Mouse (Mus musculus) CH12.LX (cell line): ENCODE measurements at regions not wholly inside any gene's neighbourhood (a gene's known extent, or its start where the extent isn't known, plus 50 kb on each side); places are given as distances from the start of the nearest gene placed in this dataset.

Source experiments
- DNase-seq: peaks from one replicate; pipeline ENCODE4 v3.0.0-alpha.2; 2013; ENCODE audit errors: extremely low read depth
- H3K27ac ChIP-seq: 2 replicates; pipeline ENCODE4 v1.5.1; 2012; ENCODE audit warnings: low read depth, mild to moderate bottlenecking, control low read depth, moderate library complexity; ENCODE audit not compliant: insufficient read depth
- H3K27me3 ChIP-seq: replicated peaks from 2 replicates; pipeline ENCODE3; 2012; ENCODE audit warnings: inconsistent platforms
- H3K36me3 ChIP-seq, 2 experiments: replicated peaks in 1 of 2; 2 replicates each; pipeline versions ENCODE3 to v1.6.1; 2012; ENCODE audit warnings: inconsistent platforms in 1 of 2, low read length in 1 of 2, mild to moderate bottlenecking in 1 of 2, mixed read lengths in 1 of 2, moderate library complexity in 1 of 2; ENCODE audit not compliant: control insufficient read depth in 1 of 2, insufficient read depth in 1 of 2
- H3K4me1 ChIP-seq, 2 experiments: 2 replicates each; pipeline ENCODE4 v1.6.1; 2012; ENCODE audit warnings: inconsistent platforms in 1 of 2, moderate library complexity in 1 of 2; ENCODE audit not compliant: insufficient read depth in 2 of 2, control insufficient read depth in 1 of 2
- H3K4me2 ChIP-seq: 2 replicates; pipeline ENCODE4 v1.6.1; 2012; ENCODE audit warnings: low read depth, mild to moderate bottlenecking, control low read depth; ENCODE audit not compliant: poor library complexity, insufficient read depth, severe bottlenecking
- H3K4me3 ChIP-seq, 3 experiments: fragments of 150-350 bp in 1 of 3; sonication (generic) in 1 of 3; replicated peaks in 1 of 3; 2 replicates each; pipeline versions ENCODE3 to v1.5.1; 2011 to 2012; ENCODE audit warnings: low read depth in 2 of 3, low read length in 2 of 3, mild to moderate bottlenecking in 2 of 3, moderate library complexity in 2 of 3, control low read depth in 1 of 3, improper control_type of control experiment in 1 of 3, inconsistent platforms in 1 of 3, mixed read lengths in 1 of 3; ENCODE audit not compliant: poor library complexity in 1 of 3
- H3K79me2 ChIP-seq: replicated peaks from 2 replicates; pipeline ENCODE4 v1.6.1; 2012; ENCODE audit warnings: mild to moderate bottlenecking, moderate library complexity; ENCODE audit not compliant: control insufficient read depth, poor library complexity, insufficient read depth, severe bottlenecking; ENCODE audit errors: extremely low read depth
- H3K9ac ChIP-seq: 2 replicates; pipeline ENCODE4 v1.6.1; 2012; ENCODE audit warnings: low read depth, mild to moderate bottlenecking, control low read depth, moderate library complexity; ENCODE audit not compliant: insufficient read depth
- H3K9me3 ChIP-seq: replicated peaks from 2 replicates; pipeline ENCODE3; 2012; ENCODE audit warnings: low read length, inconsistent platforms, mixed read lengths
- BHLHE40 ChIP-seq: IDR thresholded peaks from 2 replicates; pipeline ENCODE4 v1.6.1; 2011; ENCODE audit warnings: mild to moderate bottlenecking, low read depth, low read length, improper control_type of control experiment
- CTCF ChIP-seq, 2 experiments: IDR thresholded peaks in 1 of 2; conservative IDR thresholded peaks in 1 of 2; 2 replicates each; pipeline ENCODE4 v1.5.1; 2011 to 2012; ENCODE audit warnings: low read depth in 2 of 2, low read length in 2 of 2, improper control_type of control experiment in 1 of 2, inconsistent platforms in 1 of 2, mild to moderate bottlenecking in 1 of 2, moderate library complexity in 1 of 2
- E2F4 ChIP-seq: IDR thresholded peaks from 2 replicates; pipeline ENCODE4 v1.6.1; 2011; ENCODE audit warnings: low read depth, low read length, improper control_type of control experiment; ENCODE audit not compliant: insufficient replicate concordance
- ELF1 ChIP-seq: IDR thresholded peaks from 2 replicates; pipeline ENCODE4 v1.6.1; 2014; ENCODE audit warnings: low read depth, mild to moderate bottlenecking, inconsistent platforms, low read length, improper control_type of control experiment
- GABPA ChIP-seq: IDR thresholded peaks from 2 replicates; pipeline ENCODE4 v1.6.1; 2012; ENCODE audit warnings: low read depth, low read length, improper control_type of control experiment, inconsistent platforms; ENCODE audit not compliant: insufficient replicate concordance
- IRF4 ChIP-seq: IDR thresholded peaks from 2 replicates; pipeline ENCODE4 v1.6.1; 2014; ENCODE audit warnings: low read depth, mild to moderate bottlenecking, inconsistent platforms, low read length, improper control_type of control experiment
- JUND ChIP-seq: conservative IDR thresholded peaks from 2 replicates; pipeline ENCODE4 v1.6.1; 2011; ENCODE audit warnings: low read depth, low read length, improper control_type of control experiment
- KAT2A ChIP-seq: IDR thresholded peaks from 2 replicates; pipeline ENCODE4 v1.6.1; 2012; ENCODE audit warnings: low read length, improper control_type of control experiment, inconsistent platforms; ENCODE audit not compliant: insufficient replicate concordance
- MAX ChIP-seq: IDR thresholded peaks from 2 replicates; pipeline ENCODE4 v1.6.1; 2011; ENCODE audit warnings: low read length, improper control_type of control experiment
- MAZ ChIP-seq: IDR thresholded peaks from 2 replicates; pipeline ENCODE4 v1.6.1; 2012; ENCODE audit warnings: low read depth, mild to moderate bottlenecking, inconsistent platforms, low read length, improper control_type of control experiment, moderate library complexity
- MXI1 ChIP-seq: IDR thresholded peaks from 2 replicates; pipeline ENCODE4 v1.6.1; 2011; ENCODE audit warnings: mild to moderate bottlenecking, low read depth, low read length, improper control_type of control experiment
- NELFE ChIP-seq: IDR thresholded peaks from 2 replicates; pipeline ENCODE4 v1.6.1; 2011; ENCODE audit warnings: low read depth, low read length, improper control_type of control experiment
- PAX5 ChIP-seq: IDR thresholded peaks from 2 replicates; pipeline ENCODE4 v1.6.1; 2012; ENCODE audit warnings: low read length, inconsistent platforms, mixed read lengths
- POLR2A ChIP-seq: IDR thresholded peaks from 2 replicates; pipeline ENCODE4 v1.6.1; 2011; ENCODE audit warnings: low read depth, mild to moderate bottlenecking, improper control_type of control experiment, low read length
- RAD21 ChIP-seq: IDR thresholded peaks from 2 replicates; pipeline ENCODE4 v1.6.1; 2011; ENCODE audit warnings: low read depth, mild to moderate bottlenecking, low read length, improper control_type of control experiment, moderate library complexity
- RCOR1 ChIP-seq: conservative IDR thresholded peaks from 2 replicates; pipeline ENCODE4 v1.6.1; 2012; ENCODE audit warnings: low read depth, mild to moderate bottlenecking, inconsistent platforms, low read length, improper control_type of control experiment
- SIN3A ChIP-seq: IDR thresholded peaks from 2 replicates; pipeline ENCODE4 v1.6.1; 2012; ENCODE audit warnings: low read length, improper control_type of control experiment, inconsistent platforms
- SMC3 ChIP-seq: IDR thresholded peaks from 2 replicates; pipeline ENCODE4 v1.6.1; 2011; ENCODE audit warnings: low read depth, low read length, improper control_type of control experiment
- TCF12 ChIP-seq: IDR thresholded peaks from 2 replicates; pipeline ENCODE4 v1.6.1; 2014; ENCODE audit warnings: low read depth, mild to moderate bottlenecking, inconsistent platforms, low read length, improper control_type of control experiment
- UBTF ChIP-seq: IDR thresholded peaks from 2 replicates; pipeline ENCODE4 v1.6.1; 2012; ENCODE audit warnings: low read depth, mild to moderate bottlenecking, inconsistent platforms, low read length, improper control_type of control experiment, moderate library complexity
- USF1 ChIP-seq: IDR thresholded peaks from 2 replicates; pipeline ENCODE4 v1.6.1; 2014; ENCODE audit warnings: low read depth, mild to moderate bottlenecking, inconsistent platforms, low read length, improper control_type of control experiment
- USF2 ChIP-seq: conservative IDR thresholded peaks from 2 replicates; pipeline ENCODE4 v1.6.1; 2011; ENCODE audit warnings: low read depth, low read length, improper control_type of control experiment
- ZKSCAN1 ChIP-seq: IDR thresholded peaks from 2 replicates; pipeline ENCODE4 v1.6.1; 2012; ENCODE audit warnings: low read depth, inconsistent platforms, low read length, improper control_type of control experiment, borderline replicate concordance
- ZMIZ1 ChIP-seq: IDR thresholded peaks from 2 replicates; pipeline ENCODE4 v1.6.1; 2012; ENCODE audit warnings: low read depth, mild to moderate bottlenecking, inconsistent platforms, low read length, improper control_type of control experiment
- ZNF384 ChIP-seq: IDR thresholded peaks from 2 replicates; pipeline ENCODE4 v1.6.1; 2012; ENCODE audit warnings: low read depth, low read length, improper control_type of control experiment, inconsistent platforms
- dilution Hi-C: fragments of 300-500 bp; cut with MboI; formaldehyde crosslinking; loops from 2 replicates; pipeline ENCODE4 v1.14.3; 2020; ENCODE audit warnings: low sequenced_read_pairs; ENCODE audit not compliant: extremely low pct_unique_long_range_greater_than_20kb, extremely low pct_ligation_motif_present
- in situ Hi-C: fragments of 300-500 bp; cut with MboI; formaldehyde crosslinking; loops from 3 replicates; pipeline ENCODE4 v1.14.3; 2019; ENCODE audit warnings: low sequenced_read_pairs, low pct_ligation_motif_present, low pct_unique_long_range_greater_than_20kb, mixed read lengths

DNA sequence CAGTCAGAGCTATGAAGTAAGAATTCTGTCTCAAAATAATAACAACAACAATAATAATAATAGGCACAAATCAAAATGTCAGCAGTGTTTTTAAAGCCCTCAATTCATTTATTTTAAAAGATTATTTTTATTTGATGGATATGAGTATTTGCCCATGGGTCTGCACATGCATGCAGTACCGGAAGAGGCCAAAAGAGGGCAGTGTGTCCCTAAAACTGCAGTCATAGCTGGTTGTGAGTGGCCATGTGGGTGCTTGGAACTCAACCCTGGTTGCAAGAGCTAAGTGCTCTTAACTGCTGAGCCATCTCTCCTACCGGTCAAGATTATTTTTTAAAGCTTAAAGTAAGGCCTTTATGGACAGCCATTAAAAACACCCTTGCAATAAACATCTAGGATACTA lies 439.1 kb upstream of the Jarid2 start:
- TF ChIP-seq ZNF384 (no peak), MAZ (no peak), ZKSCAN1 (no peak), USF2 (no peak), UBTF (no peak), ELF1 (no peak), MXI1 (no peak), BHLHE40 (no peak), IRF4 (no peak), SIN3A (no peak), RCOR1 (no peak), RAD21 (peak; percentile 30), ZMIZ1 (no peak), GABPA (no peak), CTCF (conservative IDR thresholded peaks at IDR 0.05 in 1 of 2, IDR thresholded peaks at IDR 0.05 in 1 of 2; ENCODE audit: low read depth in 2 of 2, low read length in 2 of 2) (peak in 1 of 2 experiments; percentile 40; a peak in 2 of 4 replicates), JUND (no peak), E2F4 (no peak), SMC3 (peak; percentile 15), USF1 (no peak), TCF12 (no peak), POLR2A (no peak), MAX (no peak), KAT2A (no peak), PAX5 (no peak), NELFE (no peak)
- no peak for DNase-seq
- Histone ChIP-seq H3K36me3 (no peaks in the 10 kb centered on the region), H3K27me3 (no peaks in the 10 kb centered on the region), H3K9me3 (peaks cover 12% of the 10 kb centered on the region), H3K4me2 (no peak overlapping the region), H3K4me1 (peaks cover 0 to 20% of the 10 kb centered on the region in 2 experiments; a peak in 2 of 4 replicates), H3K79me2 (no peaks in the 10 kb centered on the region), H3K27ac (no peak overlapping the region), H3K4me3 (no peak overlapping the region), H3K9ac (no peak overlapping the region)
- in situ Hi-C loops: no loop called here
- dilution Hi-C loops: no loop called here
